Mouse (Mus musculus) gastrocnemius, postnatal 36 days (tissue): Measurements from ENCODE around the gene Ina. TPM values are rescaled to one million over a fixed set of nuclear protein-coding genes. Genes with fewer than 3 reads are reported as not detected.
A peak's percentile ranks its signal among the peaks of the same experiment; 100 is the strongest.
"Not testable (repeated sequence)": the region's sequence is repeated elsewhere in the genome, so short reads cannot be mapped to it uniquely, and the experiment has no call there.

ENCODE experiments used
- DNase-seq, 2 experiments: peaks; one replicate each; pipeline ENCODE4 v3.0.0; 2022
- intact Hi-C: fragments of 180-260 bp; cut with DNase I; formaldehyde crosslinking; loops from one replicate; pipeline ENCODE4 v1.15.1; 2025
- long read RNA-seq, 2 experiments: library from polyadenylated mRNA; stranded (forward); transcript quantifications; one replicate each; pipeline ENCODE4 v2.0.0; 2021
- total RNA-seq, 2 experiments: library from RNA; stranded (reverse); gene quantifications; 2 replicates each; pipeline ENCODE4 v1.2.3; 2021

Ina gene
- total RNA-seq, result not detected
- long read RNA-seq, experiment 1, result 0 reads
- long read RNA-seq, experiment 2, result 0 reads

DNA sequence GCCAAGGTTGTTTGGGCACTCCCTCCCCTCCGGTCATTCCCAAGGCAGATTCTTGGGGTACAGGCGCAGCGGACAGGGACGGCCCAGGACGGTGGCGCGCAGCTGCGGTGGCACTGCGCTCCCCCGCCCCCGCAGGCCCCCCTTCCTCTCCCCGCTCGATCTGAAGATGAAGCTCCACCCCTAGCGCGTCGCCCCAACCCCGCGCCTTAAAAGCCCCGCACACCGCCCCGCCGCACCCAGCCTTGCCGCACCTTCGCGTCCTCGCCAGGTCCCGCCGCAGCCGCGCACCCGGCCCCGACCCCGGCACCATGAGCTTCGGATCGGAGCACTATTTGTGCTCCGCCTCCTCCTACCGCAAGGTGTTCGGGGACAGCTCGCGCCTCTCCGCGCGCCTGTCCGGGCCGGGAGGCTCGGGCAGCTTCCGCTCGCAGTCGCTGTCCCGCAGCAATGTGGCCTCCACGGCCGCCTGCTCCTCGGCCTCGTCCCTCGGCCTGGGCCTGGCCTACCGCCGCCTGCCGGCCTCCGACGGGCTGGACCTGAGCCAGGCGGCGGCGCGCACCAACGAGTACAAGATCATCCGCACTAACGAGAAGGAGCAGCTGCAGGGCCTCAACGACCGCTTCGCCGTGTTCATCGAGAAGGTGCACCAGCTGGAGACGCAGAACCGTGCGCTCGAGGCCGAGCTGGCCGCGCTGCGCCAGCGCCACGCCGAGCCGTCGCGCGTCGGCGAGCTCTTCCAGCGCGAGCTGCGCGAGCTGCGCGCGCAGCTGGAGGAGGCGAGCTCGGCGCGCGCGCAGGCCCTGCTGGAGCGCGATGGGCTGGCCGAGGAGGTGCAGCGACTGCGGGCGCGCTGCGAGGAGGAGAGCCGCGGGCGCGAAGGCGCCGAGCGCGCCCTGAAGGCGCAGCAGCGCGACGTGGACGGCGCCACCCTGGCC is at the start of gene Ina, which contains the start of gene Nt5c2:
Ina (plus strand) TSS at position 252 of the 935 bp plus-strand sequence.
Nt5c2 (minus strand) TSS at position 707 of the 935 bp plus-strand sequence.
- intact Hi-C loops, result no loop called here
- DNase-seq, result no peak

DNA sequence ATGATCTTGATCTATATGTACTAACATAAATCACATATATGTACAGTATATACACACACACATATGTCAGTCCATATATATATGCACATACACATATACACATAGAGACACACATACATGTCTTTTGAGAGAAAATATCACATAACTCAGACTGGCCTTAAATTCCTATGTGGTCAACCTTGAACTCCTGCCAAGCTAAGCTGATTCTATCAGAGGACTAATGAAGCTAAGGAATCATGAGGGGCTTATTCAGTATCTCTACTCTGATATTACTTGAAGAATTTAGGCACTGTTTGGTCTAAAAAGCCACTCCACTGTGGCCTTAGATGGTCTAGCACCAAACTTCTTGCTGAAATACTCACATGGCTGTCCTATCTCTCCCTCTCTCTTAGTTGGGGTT is 49.0 kb upstream of the Ina start:
- DNase-seq, result no peak
- intact Hi-C loops, result loop anchor here (10.0 kb wide), 1 partner anchor 371 kb away; the partner anchor contains the start of gene Wbp1l

DNA sequence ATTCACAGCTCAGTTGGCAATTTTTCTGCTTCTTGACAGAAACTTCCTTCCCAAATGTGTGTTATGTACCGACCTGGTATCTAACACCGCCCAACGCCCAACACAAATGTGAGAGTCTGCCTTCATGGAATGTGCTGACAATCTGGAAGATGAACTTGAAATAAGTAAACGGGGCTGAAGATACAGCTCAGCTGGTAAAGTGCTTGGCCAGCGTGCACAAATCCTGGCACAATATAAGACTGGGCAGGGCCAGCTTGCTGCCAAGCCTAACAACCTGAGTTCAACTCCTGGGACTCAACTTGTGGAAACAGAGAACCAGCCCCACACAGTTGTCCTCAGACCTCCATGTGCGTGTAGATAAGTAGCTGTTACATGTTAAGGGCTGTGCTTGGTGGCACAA is 48.2 kb upstream of the Ina start:
- intact Hi-C loops, result loop anchor here (10.0 kb wide), 1 partner anchor 372 kb away; the partner anchor contains the start of gene Wbp1l
- no peak for DNase-seq

DNA sequence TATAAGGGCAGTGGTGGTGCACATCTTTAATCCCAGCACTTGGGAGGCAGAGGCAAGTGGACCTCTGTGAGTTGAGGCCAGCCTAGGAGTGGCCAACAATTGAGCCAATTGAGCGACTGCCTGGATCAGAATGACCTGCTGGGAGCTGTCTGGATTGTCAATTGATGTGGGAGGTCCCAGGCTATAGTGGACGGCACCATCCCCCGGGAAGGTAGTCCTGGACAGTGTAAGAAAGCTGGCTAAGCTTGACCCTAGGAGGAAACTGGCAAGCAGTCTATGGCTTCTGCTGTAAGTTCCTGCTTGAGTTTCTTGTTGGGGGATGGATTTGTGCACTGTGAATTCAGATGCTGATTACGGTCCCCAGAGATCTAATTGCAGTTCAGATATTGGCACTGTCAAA is 46.6 kb upstream of the Ina start:
- no peak for DNase-seq
- intact Hi-C loops, result loop anchor here (10.0 kb wide), 1 partner anchor 373 kb away; the partner anchor contains the start of gene Wbp1l

DNA sequence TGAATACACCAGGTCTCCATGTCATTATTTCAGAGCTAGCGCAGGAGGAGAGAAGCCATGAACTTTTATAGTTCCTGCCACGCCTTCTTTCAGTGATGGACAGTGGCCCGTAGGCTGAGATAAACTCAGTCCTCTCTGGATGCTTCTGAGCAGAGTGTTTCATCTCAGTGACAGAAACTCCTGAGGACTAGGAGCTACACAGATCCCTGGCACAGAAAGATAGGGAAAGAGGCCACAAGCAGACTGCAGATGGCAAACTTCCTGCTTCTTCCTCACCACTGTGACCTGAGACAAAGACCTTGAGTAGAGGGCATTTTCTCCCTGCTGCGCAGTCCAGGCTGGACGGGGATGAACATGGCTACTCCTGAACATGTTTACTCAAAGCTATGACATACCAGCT is 45.7 kb upstream of the Ina start:
- DNase-seq, result no peak
- intact Hi-C loops, result loop anchor here (10.0 kb wide), 1 partner anchor 374 kb away; the partner anchor contains the start of gene Wbp1l

DNA sequence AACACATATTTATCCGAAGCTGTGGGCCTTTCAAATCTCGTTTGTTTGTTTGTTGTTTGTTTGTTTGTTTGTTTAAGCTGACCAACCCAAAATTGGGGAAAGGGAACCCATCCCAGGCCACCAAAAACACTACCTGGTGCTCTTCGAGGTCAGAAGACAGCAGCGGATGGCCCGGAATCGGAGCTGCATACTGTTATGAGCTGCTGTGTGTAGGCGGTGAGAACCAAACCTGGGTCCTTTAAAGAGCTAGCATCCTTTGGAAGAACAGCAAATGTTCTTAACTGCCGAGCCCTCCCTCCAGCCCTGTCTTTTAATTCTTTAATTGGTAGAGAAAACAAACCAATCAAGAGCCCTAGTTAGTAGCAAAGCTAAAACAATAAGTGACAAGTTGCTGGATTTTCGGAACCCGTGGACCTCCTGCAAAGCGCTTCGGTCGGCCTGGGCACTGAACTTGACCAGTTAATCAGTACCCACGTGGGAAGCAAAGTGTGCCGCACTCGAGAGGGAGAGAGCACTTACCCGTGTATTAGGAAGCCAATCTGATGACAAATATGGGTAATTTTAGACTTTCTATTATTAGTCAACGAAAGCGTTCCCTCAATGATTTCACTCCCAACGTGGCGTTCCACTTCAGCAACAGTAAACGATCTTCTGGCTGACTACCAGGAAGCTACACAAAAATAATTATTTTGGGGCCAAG is 45.1 kb upstream of the Ina start:
- DNase-seq, result no peak
- intact Hi-C loops, result loop anchor here (10.0 kb wide), 1 partner anchor 375 kb away; the partner anchor contains the start of gene Wbp1l

DNA sequence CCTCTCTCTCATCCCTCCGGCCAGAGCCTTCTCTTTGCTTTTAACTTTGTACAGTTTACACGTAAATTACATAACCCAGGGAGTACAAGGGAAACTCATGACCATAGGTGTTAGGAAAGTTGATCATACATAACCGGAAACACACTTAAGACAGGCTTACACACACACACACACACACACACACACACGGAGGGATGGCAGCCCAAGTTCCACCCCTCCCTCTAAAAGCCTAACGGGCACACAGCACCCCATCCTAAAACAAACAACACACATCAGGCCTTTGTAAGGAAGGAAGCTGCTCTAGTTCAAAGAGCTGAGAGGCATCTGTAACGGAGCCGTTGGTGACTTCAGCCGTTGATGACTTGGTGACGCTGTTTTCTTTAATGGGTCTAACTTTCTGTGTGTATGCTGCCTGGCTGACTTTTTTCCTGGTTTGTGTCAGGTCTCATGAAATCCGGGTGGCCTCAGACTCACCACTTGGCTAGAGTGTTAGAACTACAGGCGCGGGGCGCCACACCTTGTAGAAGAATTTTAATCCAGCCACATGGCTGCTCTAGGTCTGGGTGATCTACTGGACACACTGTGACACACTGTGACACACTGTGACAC is 44.3 kb upstream of the Ina start:
- no peak for DNase-seq

DNA sequence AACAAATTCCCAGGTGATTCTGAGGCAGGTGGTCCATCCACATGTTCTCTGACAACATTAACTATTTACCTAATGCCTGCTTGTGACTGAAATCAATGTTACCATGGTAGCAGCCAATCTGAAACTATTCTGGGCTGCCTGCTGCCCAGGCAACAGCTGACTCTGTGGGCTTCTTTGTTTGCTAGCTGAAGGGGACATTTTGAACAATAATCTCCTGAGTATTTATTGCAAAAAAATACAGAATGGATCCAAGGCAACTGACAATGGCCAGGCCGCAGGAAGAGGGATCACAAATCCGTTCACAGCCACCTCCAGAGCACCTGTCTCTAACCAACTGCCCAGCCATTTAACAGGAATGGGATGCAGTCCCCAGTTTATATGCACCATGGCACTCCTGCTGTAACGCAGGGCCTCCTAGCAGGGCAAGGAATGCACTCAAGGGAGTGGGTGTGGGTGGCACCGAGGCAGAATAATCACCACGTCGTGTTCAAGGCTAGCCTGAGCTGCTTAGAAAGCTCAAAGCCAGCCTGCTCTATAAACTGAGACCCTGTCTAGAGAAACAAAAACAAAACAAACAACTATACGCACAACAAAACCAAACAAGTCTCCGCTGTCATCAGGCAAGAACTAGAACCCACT is 43.3 kb upstream of the Ina start:
- intact Hi-C loops, result no loop called here
- no peak for DNase-seq

More for the DNA sequence above, 44.3 kb upstream of the Ina start:
- intact Hi-C loops, result no loop called here

DNA sequence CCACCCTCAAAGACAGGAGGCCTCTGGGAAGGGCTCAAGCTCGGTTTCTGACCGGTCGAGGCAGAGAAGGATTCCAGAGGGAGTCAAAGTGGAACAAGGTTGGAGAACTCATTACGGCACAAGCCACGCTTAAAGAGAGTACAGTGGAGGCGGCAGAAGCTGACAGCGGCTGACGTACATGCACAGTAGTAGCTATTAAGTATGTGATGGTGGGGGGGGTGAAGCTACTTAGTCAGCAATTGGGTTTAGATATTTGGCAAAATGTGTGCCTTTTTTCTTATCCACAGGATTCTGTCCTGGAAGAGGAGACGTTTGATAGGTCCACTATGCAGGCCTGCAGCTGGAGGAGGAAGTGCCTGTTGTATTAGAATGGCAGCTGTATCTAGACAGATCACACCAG is 42.8 kb upstream of the Ina start:
- intact Hi-C loops, result no loop called here
- DNase-seq, result no peak

DNA sequence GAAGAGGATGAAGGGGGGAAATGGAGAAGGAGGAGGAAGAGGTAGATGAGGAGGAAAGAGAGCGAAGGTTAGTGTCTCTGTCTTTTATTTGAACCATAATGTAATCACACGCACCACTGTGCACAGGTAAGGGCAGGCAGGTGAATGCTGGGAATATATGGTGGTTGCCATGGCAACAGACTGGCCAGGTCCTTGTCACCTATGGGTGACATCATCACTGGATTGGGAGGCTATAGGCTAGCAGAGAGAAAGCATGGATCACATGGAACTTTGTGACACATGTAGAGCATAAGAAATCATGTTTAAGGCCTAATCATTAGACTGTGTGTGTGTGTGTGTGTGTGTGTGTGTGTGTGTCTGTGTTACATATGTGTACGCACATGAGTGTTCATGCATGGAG is 42.3 kb upstream of the Ina start:
- DNase-seq, result no peak
- intact Hi-C loops, result no loop called here

DNA sequence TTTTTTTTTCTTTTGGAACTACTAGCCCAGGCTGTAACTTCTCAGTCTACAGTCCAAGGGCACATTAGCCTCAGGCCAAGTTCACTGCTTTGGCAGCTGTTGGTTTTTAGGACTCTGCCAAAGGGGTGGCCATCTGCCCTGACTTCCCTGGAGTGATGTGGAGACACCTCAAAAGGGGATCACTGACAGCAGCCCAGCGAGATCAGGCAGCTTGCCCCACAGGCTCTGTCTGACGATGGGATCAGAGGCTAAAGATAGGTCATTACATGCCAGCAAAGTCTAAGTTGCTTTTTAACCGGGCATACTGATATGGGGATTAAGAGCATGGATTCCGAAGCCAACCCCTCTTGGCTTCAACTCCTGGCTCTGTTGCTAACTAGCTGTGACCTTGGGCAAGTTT is 38.9 kb upstream of the Ina start:
- intact Hi-C loops, result loop anchor here (5.0 kb wide), 1 partner anchor 43 kb away; no protein-coding TSS in a partner anchor
- DNase-seq, result peak; percentile 64 to 81

DNA sequence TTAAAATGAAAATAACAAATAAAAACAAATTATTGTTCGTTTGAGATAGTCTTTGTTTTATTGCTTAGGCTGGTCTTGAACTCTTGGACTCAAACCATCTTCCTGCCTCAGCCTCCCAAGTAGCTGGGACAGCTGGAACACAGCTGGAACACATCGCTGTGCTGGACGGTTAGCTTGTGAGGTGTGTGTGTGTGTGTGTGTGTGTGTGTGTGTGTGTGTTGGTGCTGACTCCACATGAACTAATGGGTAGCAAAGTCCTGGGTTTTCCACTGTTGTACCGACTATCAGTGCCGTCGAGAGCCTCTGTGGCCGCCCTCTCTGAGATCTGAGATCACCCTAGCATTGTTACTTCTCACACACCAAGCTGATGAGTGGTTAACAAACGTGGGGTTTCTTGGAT is 38.5 kb upstream of the Ina start:
- intact Hi-C loops, result loop anchor here (5.0 kb wide), 1 partner anchor 44 kb away; no protein-coding TSS in a partner anchor
- DNase-seq, result no peak

DNA sequence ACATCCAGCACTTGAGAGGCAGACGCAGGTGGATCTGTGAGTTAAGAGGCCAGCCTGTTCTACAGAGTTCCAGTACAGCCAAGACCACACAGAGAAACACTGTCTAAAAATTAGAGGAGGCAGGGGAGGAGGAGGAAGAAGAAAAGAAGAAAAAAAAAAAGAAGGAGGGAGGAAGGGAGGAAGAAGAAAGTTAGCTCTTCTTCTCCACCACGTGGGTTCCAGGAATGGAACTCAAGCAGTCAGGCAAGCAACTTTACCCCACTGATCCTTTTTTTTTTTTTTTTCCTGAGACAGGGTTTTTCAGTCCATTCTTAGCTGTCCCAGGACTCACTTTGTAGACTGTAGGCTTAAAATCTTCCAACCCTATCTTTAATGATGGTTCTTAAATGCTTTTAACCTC is 37.8 kb upstream of the Ina start:
- no peak for DNase-seq
- intact Hi-C loops, result loop anchor here (5.0 kb wide), 1 partner anchor 44 kb away; no protein-coding TSS in a partner anchor

DNA sequence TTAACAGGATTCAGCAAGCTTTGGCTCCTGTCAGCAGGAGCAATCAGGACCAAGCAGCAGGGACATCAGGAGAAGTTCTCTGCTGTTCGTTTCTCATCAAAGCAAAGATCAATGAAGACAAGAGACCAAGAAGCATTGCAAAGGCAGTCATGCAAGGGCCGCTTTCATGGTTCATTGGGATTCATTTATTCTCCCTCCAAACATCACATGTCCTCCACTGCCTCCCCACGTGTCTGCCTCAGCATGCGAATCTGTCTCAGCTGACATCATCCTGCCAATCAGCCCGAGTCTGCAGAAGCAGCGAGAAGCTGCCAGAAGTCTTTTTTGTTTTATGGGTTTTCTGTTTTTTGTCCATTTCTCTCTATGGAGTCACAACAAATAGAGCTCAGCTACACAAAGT is 37.0 kb upstream of the Ina start:
- intact Hi-C loops, result loop anchor here (5.0 kb wide), 1 partner anchor 45 kb away; no protein-coding TSS in a partner anchor
- no peak for DNase-seq

DNA sequence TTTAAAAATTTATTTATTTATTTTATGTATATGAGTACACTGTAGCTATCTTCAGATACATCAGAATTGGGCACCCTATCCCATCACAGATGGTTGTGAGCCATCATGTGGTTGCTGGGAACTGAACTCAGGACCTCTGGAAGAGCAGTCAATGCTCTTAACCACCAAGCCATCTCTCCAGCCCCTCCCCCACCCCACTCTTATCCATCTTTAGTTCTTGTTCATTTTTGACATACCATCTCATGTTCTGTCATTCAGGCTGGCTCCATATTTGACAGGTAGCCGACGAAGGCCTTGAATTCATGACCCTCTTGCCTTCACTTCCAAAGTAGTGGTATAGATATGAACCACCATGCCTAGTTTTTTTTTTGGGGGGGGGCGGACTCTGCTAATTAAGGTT is 36.4 kb upstream of the Ina start:
- intact Hi-C loops, result loop anchor here (5.0 kb wide), 1 partner anchor 46 kb away; no protein-coding TSS in a partner anchor
- DNase-seq, result not testable (repeated sequence)

DNA sequence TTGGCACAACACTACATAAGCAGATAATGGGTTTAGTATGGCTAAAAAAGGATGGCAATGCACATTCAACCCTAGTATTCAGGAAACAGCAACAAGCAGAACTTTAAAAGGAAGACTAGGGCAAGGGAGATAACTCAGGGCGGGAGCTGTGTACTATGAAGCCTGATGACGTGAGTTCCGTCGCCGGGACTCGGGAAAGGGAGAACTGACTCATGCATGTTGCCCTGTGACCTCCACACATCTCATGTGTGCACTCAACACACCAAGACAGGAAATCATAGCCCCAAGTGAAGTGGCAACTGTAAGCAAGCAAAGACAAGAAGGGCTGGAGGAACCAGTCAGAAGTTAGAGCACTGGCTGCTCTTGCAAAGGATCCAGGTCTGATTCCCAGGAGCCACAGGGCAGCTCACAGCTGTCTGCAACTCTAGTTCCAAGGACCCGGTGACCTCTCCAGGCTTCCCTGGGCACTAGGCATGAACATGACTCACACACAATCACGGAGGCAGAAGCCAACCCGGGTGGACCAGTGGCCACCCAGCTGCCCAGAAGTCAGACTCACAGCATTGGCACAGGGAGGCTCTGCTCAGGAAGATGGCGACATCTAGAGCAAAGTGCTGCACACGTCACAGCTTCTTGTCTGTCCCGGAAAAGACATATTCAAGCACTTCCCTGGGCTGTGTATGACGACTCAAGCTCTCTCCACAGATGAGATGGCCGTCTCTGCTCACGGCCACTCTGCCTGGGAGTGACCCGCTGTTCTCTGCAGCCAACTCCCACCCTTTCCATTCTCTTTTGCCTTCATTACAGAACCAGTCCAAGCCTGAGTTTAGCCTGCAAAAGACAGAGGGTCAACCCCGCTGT is 35.3 kb upstream of the Ina start:
- peak; percentile 32 to 34 for DNase-seq

DNA sequence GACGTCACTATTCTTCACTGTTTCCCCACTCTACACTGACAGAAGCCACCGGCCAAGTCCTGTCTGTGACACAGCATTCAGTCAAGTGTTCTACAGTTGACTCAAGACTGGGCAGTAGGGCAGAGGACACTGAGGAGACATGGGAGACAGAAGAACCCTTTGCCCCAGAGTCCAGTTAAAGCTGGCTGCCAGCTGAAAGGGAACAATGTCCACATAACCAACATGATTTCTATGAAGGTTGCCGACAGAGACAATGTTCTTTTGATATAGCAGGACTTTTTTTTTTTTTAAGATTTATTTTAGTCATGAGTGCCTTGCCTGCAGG is 34.8 kb upstream of the Ina start:
- intact Hi-C loops, result loop anchor here (5.0 kb wide), 1 partner anchor 47 kb away; no protein-coding TSS in a partner anchor
- no peak for DNase-seq

More for the DNA sequence above, 35.3 kb upstream of the Ina start:
- intact Hi-C loops, result loop anchor here (5.0 kb wide), 1 partner anchor 47 kb away; no protein-coding TSS in a partner anchor

DNA sequence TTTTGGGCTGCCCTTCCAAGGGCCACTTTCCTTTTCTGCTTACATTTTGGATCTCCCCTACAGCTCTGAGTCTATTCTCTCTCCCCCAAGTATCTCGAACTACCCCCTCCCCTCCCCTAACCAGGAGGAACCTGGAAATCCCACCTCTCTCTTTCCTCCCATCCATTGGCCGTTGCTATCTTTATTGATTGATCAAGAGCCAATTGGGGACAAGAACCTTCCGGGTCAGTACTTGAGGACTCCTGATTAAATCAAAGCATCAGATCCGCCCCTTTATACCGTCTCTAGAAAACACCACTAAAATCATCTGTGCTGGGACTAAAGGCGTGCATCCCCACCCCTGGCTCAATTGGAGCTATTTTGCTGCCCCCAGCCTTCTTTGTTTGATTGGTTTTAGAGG is 33.0 kb upstream of the Ina start:
- no peak for DNase-seq
- intact Hi-C loops, result no loop called here
